Mouse (Mus musculus): ENCODE data around the gene Itga9.
A peak's percentile ranks its signal among the peaks of the same experiment; 100 is the strongest.

The Itga9 gene

DNA sequence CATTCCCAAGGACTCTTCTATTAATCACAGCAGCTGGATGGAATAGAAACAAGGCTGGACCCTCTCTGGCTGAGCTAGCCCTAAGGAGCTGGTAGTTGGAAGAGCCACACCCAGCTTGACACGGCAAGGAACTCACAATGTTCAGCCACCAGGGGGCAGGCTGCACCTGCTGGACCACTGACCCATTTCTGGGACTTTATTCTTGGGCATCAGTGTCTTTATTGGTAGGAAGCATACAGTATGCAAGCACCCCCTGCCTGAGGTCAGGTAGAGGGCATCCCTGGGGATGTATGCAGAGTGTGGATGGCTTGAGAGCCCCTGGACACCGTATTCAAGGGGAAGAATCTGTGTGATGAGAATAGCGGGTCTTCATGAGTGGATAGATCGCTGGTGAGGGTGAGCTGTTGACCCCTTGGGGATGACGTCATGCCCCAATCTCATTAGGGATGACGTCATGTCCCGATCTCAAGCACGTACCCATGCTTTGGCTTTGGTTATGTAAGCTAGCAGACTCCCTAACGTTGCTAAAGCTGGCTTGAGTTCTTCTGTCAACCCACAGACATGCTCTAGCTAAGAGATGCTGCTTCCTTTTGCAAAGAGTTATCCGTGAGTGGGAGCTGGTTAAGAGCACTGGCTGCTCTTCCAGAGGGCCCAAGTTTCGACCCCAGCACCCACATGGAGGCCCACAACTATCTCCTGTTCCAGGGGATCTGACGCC is 314.5 kb downstream of the Itga9 start:
- peak; percentile 77 for DNase-seq (ENCODE audit: low read depth)

DNA sequence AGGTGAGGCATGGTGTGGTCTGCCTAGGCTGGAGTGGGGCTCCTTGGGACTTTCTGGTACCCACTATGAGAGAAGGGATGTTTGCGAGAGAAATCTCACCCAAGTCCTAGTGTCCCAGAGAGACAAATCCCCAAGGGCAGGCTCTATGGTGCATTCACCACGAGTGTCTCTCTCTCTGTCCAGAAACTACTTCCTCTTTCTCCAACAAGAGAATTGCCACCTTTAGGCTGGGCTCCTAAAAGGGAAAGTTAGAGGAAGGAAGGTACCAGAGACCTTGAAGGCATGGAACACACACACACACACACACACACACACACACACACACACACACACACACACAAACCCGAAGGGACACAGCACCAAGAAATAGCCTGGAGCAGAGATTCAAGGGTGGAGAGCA is 315.4 kb downstream of the Itga9 start:
- DNase-seq (ENCODE audit: low read depth) = no peak

DNA sequence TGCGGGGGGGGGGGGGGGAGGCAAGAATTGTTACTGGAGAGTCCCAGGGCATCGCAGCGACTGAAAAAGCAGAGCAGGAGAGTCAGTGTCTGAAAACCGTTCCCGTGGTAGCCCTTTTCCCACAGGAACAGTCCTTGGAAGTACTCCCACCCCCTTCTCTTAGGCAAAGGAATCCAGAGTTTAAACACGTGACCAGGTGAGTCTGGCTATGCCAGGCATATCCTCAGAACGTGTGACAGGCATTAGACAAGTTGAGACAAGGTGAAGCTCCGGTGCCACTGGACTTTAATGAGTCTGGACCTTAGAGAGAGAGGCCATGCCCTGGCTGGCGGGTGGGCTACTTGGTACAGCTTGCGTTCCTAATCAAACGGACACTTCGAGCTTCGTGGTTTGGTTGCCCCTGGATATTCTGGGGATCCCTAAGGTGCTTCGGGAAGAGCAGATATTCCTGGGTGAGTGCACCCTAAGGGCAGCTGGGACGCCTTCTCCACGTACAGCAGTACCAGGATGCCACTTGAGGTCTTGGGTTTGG is 318.1 kb downstream of the Itga9 start:
- no peak for DNase-seq (ENCODE audit: low read depth)

DNA sequence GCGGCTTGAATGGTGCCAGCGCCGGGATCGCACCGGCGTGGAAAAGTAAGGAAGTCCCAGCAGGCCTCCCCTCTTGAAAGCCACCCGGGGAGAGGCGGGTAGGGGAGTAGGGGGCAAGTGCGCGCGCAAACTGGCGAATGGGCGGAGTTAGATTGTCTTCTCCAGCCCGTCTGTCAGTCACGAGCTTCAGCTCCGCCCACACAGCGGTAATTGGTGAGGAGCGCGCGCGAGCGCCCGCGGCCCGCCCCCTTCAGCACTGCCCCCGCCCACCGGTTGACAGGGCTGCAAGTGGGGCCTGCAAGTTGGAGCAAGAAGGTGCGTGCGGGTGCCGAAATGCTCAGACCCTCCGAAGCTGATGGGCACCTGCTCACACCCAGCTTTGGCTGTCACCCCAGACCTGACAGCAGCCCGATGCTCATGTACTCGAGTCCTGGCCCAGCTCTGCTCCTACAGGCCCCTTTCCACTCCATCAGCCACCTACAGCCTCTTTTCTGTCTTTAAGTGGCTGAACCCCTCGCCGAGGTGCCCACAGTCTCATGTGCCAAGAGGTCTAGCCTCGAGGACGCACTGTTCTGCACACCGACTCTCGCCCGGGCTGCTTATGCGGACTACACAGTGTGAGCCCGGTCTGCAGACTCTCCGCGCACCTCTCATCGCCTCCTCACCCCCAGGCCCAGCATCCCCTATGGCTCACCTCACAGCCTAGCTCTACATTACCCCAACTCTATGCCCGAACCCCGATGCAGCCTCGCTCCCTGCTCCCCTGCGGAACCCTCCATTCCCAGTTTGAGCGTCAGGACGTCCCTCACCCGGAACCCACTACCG is 319.0 kb downstream of the Itga9 start:
- DNase-seq (ENCODE audit: low read depth) = peak; percentile 98

DNA sequence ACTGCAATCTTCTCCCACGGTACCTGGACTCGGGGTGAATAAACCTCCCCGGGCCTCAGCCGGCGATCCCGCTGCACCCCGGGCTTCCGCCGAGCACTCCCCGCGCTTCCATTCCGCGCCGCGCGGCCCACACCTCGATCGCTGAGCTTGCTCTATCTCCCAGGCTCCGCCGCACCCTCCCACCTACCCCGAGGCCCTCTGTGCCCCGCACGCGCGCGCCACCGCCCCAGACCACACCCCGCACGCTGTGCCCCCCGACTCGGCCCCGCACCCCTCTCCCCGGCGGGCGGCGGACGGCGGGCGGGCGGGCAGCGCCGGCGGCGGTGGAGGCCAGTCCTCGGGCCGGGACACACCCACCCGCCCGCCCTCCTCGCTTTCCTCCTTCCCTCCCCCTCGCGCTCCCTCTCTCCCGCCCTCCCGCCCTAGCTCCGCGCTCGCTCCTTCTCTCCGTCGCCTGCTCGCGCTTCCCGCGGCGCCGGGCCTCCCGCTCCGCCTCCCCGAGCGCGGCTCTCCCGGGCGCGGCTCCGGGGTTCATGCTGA is 319.7 kb downstream of the Itga9 start, which contains the start of gene Ctdspl:
TSS of gene Ctdspl (plus strand) at position 343 of the 540 bp plus-strand sequence.
- peak; percentile 66 for DNase-seq (ENCODE audit: low read depth)

DNA sequence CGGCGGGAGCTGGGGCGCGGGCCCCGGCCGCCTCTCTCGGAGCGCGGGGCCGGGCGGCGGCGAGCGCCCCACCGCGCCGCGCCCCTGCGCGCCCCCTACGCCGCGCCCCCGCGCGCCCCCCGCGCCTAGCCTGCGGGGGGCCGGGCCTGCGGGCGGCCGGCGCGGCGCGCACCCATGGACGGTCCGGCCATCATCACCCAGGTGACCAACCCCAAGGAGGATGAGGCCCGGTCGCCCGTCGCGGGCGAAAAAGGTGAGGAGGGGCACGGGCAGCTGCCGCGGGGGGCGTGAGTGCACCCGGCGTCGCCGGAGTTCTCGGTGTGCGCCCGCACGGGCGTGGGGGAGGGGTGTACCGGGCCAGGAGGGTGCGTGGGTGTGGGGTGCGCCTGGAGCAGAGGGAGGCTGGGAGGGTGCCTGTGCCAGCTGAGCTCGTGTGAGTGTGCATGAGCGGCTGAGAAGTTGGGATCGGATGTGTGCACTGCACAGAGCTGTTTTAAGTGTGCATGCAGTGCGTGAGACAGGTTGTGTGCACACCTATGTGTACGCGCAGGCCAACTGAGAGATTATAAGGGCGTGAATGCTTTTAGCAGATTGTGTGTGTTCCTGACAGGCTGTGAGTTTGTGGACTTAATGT is 320.3 kb downstream of the Itga9 start:
- DNase-seq (ENCODE audit: low read depth) = peak; percentile 57

DNA sequence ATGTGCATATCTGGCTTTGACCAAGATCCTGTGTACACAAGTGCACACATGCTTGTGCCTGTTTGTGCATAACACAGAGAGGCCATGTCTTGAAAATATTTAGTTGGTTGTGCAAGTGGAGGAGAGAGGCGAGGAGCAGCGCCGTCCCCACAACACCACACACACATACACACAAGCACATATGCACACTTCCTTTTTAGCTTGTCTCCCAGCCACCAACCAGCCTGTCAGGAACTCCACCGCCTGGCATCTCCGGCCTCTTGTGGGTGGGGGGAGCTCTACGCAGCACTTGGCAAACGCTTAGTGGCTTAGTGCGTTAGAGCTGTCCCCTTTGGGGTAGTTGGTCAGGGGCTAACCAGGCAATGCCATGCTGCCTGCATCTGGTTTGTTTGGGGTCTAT is 321.0 kb downstream of the Itga9 start:
- peak; percentile 16 for DNase-seq (ENCODE audit: low read depth)

DNA sequence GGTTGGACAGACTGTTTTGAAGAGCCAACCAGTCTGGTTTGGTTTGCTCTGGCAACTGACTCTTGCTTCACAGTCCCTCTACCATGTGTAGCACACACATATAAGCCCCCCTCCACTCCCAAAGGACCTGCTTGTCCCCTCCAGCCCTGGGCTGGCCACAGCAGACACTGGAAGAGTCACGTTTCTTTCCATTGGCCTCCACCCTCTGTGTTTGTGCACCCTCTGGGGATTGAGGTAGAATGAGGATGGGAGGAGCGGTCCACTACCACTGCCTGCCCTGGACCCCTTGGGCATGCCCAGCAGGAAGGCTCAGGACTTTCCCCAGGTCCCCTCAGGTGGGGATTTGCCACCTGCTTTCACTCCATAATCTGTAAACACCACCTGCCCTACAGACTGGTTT is 321.5 kb downstream of the Itga9 start:
- no peak for DNase-seq (ENCODE audit: low read depth)

DNA sequence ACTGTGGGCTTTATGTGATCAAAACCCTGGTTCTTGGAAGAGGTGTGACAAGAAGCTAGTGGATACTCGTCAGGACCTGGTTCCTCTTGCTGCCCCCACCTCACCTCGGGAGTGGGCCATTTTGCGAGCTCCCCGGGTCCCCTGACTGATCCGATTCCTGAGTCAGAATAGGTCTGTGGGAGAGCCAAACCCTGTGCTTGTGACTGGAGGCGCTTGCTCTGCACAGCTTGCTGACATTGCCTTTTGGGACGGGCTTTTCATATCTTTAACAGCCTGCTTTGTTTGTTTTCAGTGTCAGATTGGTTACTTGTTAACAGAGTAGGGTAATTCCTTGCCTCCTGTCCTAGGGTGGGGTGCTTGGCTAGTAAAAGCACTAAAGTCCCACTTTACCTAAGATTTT is 322.2 kb downstream of the Itga9 start:
- DNase-seq (ENCODE audit: low read depth) = no peak

DNA sequence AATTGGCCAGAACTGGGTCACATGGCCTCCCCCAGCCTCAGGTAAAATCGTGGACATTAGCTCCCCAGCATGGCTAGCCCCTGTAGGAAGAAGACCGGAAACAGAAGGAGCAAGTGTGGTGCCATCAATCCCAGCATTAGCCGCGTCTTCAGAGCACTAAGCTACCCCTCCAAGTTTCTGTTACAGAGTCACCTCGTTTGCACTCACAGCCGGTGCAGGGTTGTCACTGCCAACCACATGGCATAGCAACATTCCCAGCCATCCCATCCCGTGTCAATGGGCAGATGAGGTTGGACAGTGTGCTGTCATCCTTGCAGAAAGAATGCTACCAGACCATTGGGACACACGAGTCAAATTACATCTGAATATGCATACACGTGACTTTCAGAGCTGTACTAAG is 324.1 kb downstream of the Itga9 start:
- no peak for DNase-seq (ENCODE audit: low read depth)

DNA sequence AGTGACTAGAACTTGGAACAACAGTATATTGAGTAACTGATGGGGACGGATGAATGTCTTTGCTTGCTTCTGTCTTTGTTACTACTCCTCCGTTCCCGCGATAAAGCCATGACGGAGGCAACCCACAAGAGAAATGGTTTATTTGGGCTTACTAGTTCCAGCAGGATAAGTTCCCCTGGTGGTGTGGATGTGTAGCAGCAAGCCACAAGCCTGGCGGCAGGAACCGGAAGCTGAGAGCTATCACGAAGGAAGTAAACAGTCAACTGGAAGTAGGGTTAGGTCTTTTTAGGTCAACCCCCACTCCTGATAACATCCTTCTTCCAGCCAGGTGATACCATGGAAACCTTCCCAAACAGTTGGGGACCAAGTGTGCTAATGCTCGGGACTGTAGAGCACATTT is 327.3 kb downstream of the Itga9 start:
- no peak for DNase-seq (ENCODE audit: low read depth)

DNA sequence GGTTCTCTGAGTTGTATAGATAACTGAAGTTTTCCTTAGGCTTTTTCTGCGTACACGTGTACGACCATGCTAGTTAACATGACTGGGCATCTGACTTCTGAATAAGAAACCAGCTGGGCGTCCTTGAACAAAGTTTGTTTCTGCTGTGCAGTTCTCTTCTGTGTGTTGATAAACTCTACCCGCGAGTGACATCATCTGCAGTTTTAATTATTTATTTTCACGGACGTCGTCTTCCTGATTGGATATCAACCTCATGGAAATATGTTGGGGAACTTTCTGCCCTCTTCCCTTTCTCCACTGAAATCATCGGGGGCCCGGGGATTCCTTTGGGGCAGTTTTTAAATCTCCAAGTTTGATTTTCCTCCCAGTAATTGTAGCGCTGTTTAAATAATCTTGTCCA is 327.8 kb downstream of the Itga9 start:
- no peak for DNase-seq (ENCODE audit: low read depth)

DNA sequence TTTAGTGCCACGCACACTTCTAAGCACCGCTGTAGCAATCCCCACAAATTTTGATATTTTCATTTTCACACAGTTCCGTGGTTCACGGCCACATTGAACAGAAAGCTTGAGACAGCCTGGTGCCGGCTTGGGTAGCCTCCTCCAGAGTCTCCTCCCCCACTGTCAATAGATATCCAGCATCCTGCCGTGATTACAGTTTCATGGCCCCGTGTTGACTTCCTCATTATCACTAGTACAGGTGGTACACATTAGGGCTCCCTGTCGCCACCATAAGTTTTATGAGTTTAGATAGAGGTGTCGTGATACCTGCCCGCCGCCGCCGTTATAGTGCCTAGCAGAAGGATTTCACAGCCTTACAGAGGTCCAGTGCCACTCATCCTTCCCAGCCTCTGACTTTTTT is 328.6 kb downstream of the Itga9 start:
- no peak for DNase-seq (ENCODE audit: low read depth)

DNA sequence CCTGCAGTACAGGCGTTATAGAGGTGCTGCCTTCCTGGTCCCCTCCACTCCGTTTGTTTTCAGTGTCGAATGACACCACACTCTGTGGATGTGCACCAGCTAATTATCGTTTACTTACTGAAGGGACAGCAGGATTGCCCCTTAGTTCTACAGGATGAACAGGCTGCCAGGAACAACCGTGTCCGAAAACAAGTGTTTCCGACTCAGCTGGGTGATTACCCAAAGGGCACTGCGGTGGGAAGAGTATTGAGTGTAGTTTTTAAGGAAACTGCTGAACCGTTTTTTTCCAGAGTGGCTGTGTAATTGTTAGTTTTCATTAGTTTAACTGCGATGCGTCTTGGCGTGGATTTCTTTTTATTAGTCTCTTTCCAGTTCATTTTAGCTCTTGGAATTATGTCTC is 329.6 kb downstream of the Itga9 start:
- no peak for DNase-seq (ENCODE audit: low read depth)

DNA sequence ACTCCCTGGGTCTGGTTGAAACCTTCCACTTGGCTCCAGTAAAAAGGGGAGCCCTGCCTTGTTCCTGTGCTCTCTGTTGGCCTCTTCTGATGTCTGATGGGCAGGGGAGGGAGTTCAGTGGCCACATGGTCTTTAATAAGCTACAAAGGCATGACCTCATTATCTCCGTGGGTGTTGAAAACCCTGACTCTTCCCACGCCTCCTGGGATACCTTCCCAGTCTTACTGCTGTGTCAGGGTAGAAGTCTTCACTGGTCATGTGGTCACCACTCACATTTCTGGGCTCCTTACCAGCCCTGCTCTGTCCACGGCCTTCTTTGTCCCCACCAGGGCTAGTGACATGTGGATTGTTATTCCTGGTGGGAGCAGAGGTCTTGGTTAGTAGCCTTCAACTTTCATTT is 331.0 kb downstream of the Itga9 start:
- no peak for DNase-seq (ENCODE audit: low read depth)

DNA sequence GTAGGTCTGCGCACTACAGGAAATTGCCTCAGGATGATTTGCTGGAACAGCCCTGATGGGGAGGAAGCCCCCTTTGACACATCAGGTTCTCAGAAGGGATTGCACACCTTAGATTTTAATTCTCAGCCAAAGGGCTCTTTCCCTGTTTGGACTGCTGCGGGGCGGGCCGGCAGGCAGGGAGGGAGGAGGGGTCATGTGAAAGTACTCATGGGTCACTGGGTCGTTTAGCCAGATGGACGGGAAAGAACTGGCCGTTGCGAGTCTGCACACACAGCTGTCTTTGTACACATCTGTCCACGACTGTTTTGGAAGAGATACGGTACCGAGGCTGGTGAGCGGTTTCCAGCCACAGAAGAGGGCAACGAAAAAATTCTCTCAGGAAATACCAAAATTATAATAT is 332.9 kb downstream of the Itga9 start:
- DNase-seq (ENCODE audit: low read depth) = no peak

DNA sequence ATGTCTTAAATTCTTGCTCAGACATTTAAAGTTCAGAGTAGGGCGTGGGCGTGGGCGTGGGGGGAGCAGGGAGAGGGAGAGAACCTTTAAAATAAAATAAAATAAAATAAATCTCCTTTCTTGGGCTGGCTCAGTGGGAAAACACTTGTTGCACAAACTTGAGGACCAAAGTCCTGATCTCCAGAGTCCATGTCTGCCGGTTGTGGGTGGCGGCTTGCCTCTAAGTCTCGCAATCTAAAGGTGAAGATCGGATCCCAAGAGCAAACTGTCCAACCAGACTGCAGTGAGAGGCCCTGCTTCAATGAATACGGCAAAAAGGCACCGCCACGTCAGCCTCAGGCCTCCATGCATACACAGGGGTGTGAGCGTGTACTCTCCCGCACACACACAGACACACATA is 333.3 kb downstream of the Itga9 start:
- DNase-seq (ENCODE audit: low read depth) = no peak

DNA sequence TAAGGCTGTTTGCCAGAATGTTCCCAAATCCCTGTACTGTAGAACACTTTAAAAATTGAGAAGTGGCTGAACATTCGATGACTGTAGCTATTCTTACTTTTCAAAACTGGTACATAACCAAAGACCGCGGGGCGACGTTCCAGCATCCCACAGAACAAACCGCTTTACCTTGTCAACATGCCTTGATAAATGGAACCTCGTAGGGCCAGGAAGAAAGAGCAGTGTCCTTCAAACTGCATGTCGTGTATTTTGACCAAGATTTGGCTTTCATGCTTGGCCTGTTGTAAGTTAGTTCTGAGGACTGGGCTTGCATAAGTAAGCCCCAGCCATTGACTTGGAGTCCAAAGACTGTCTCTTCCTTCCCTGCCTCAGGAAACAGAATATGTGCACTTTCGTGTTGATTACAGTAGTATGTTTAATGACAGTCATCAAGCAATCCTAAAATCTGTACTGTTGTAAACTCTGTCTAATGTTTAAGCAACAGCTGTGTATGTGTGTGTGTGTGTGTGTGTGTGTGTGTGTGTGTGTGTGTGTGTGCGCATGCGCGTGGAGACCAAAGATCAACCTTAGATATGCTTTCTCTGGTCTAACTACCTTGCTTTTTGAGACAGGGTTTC is 334.2 kb downstream of the Itga9 start:
- no peak for DNase-seq (ENCODE audit: low read depth)

DNA sequence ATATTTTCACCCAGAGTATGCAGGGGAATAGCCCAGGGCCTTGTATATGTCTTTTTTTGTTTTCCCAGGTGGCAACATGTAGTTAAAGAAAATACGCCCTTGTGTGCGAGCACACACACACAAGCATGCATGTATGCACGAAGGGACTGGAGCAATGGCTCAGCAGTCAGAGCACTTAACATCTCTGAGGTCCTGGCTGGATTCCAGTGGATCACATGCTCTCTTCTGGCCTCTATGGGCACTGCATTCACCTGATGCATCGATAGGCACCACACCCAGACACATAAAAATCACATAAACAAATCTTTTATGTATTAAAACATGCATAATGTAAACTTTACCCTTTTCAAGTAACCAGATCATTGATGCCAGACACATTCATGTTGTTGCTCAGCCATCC is 335.5 kb downstream of the Itga9 start:
- DNase-seq (ENCODE audit: low read depth) = no peak

DNA sequence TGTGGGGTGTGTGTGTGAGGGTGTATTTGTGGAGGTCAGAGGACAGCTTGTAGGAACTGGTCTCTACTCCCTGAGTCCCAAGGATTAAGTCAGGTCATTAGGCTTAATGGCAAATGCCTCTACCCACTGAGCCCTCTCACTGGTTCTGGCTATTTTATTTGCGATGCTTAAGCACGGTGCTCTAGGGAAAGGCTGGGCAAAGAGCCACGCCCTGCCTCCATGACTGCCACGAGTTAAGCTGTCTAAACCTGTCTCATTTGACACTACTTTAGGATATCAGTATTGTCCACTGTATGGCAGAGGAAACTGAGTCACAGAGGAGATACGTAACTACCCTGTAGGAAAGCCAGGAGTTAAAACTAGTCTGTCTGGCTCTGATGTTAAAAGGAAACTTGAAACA is 337.5 kb downstream of the Itga9 start:
- DNase-seq (ENCODE audit: low read depth) = no peak

DNA sequence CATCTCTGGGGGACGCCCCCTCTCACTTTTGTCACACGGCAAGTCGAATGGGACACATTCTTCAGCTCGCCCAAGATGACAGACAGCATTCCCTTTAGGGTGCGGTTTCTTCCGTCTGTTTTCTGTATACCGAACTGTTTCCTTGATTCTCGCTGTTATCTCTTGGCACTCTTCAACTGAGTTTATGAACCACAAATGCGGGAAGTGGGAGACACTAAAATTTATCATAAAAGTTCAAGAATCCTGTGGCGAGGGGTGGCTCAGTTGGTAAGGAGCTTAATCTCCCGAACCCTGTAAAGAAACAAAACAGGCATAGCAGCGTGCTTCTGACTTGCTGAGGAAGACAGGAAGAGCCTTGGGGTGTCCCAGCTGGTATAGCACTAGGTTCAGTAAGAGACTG is 337.9 kb downstream of the Itga9 start:
- DNase-seq (ENCODE audit: low read depth) = no peak

DNA sequence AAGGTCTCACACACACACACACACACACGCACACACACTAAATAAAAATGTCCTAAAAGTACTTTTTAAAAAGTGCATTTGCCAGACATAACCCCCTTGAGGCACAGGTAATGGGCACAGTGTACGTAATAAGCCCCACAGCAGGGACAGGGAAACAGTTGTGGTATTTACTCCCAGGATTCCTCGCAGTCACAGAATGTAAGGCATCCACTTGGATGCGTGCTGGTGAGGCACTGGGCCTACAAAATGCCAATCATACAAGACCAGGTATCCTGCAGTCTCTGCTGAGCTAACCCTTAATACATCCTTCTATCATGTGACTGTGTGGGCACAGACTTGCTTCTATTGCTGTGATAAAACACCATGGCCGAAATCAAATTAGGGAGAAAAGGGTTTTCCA is 342.0 kb downstream of the Itga9 start:
- DNase-seq (ENCODE audit: low read depth) = no peak
